Mouse (Mus musculus): ENCODE measurements at regions not wholly inside any gene's neighbourhood (a gene's known extent, or its start where the extent isn't known, plus 50 kb on each side); places are given as distances from the start of the nearest gene placed in this dataset.
"Not testable (repeated sequence)": the region's sequence is repeated elsewhere in the genome, so short reads cannot be mapped to it uniquely, and the experiment has no call there.

GRCm38 (mm10) chr10:126385644-126386043 is 419.7 kb downstream of the Lrig3 start:
- DNase-seq (ENCODE audit: low spot score) = no peak

GRCm38 (mm10) chr10:126380381-126380780 is 414.4 kb downstream of the Lrig3 start:
- no peak for DNase-seq (ENCODE audit: low spot score)

GRCm38 (mm10) chr10:126379239-126379638 is 413.3 kb downstream of the Lrig3 start:
- DNase-seq (ENCODE audit: low spot score) = no peak

GRCm38 (mm10) chr10:126373906-126374305 is 407.9 kb downstream of the Lrig3 start:
- no peak for DNase-seq (ENCODE audit: low spot score)

- no peak for DNase-seq (ENCODE audit: low spot score)
These were observed 405.9 kb downstream of the Lrig3 start for GRCm38 (mm10) chr10:126371881-126372280.

GRCm38 (mm10) chr10:126349076-126349475 is 383.1 kb downstream of the Lrig3 start:
- no peak for DNase-seq (ENCODE audit: low spot score)

- no peak for DNase-seq (ENCODE audit: low spot score)
These were observed 371.5 kb downstream of the Lrig3 start for GRCm38 (mm10) chr10:126337426-126337825.

- no peak for DNase-seq (ENCODE audit: low spot score)
These were observed 367.8 kb downstream of the Lrig3 start for GRCm38 (mm10) chr10:126333786-126334185.

GRCm38 (mm10) chr10:126330305-126330969 is 364.5 kb downstream of the Lrig3 start:
- DNase-seq (ENCODE audit: low spot score) = peak; percentile 81

GRCm38 (mm10) chr10:126320831-126321230 is 354.9 kb downstream of the Lrig3 start:
- no peak for DNase-seq (ENCODE audit: low spot score)

GRCm38 (mm10) chr10:126319795-126320194 is 353.8 kb downstream of the Lrig3 start:
- DNase-seq (ENCODE audit: low spot score) = no peak

- no peak for DNase-seq (ENCODE audit: low spot score)
These were observed 334.0 kb downstream of the Lrig3 start for GRCm38 (mm10) chr10:126299962-126300361.

- DNase-seq (ENCODE audit: low spot score) = no peak
These were observed 332.2 kb downstream of the Lrig3 start for GRCm38 (mm10) chr10:126298211-126298610.

- DNase-seq (ENCODE audit: low spot score) = no peak
These were observed 329.9 kb downstream of the Lrig3 start for GRCm38 (mm10) chr10:126295853-126296252.

GRCm38 (mm10) chr10:126291765-126292164 is 325.8 kb downstream of the Lrig3 start:
- DNase-seq (ENCODE audit: low spot score) = peak; percentile 22

- not testable (repeated sequence) for DNase-seq (ENCODE audit: low spot score)
These were observed 319.1 kb downstream of the Lrig3 start for GRCm38 (mm10) chr10:126285096-126285495.

GRCm38 (mm10) chr10:126270376-126270775 is 304.4 kb downstream of the Lrig3 start:
- DNase-seq (ENCODE audit: low spot score) = no peak

- DNase-seq (ENCODE audit: low spot score) = no peak
These were observed 301.5 kb downstream of the Lrig3 start for GRCm38 (mm10) chr10:126267321-126267998.

GRCm38 (mm10) chr10:126257171-126257570 is 291.2 kb downstream of the Lrig3 start:
- no peak for DNase-seq (ENCODE audit: low spot score)

- DNase-seq (ENCODE audit: low spot score) = no peak
These were observed 288.2 kb downstream of the Lrig3 start for GRCm38 (mm10) chr10:126254198-126254597.

- DNase-seq (ENCODE audit: low spot score) = no peak
These were observed 283.2 kb downstream of the Lrig3 start for GRCm38 (mm10) chr10:126249176-126249575.

- no peak for DNase-seq (ENCODE audit: low spot score)
These were observed 277.1 kb downstream of the Lrig3 start for GRCm38 (mm10) chr10:126243051-126243450.

GRCm38 (mm10) chr10:126239536-126239935 is 273.6 kb downstream of the Lrig3 start:
- no peak for DNase-seq (ENCODE audit: low spot score)
